Mouse (Mus musculus) small intestine, adult 2 months (tissue): ENCODE measurements around the gene Sema6d. TPM values are rescaled to one million over a fixed set of nuclear protein-coding genes. Genes with fewer than 3 reads are reported as not detected.

Source experiments
- H3K27ac ChIP-seq: fragments of 200-500 bp; 2 replicates; pipeline ENCODE4 v1.5.1; 2012; ENCODE audit warnings: low read depth, low read length, control low read depth, inconsistent platforms; ENCODE audit not compliant: insufficient read depth
- H3K27me3 ChIP-seq: fragments of 200-500 bp; 2 replicates; pipeline ENCODE4 v1.6.1; 2012; ENCODE audit warnings: mild to moderate bottlenecking, moderate library complexity, low read length, inconsistent platforms; ENCODE audit not compliant: control insufficient read depth, insufficient read depth
- H3K36me3 ChIP-seq: fragments of 200-500 bp; 2 replicates; pipeline ENCODE4 v1.6.1; 2012; ENCODE audit warnings: mild to moderate bottlenecking, low read length, control low read depth, inconsistent platforms; ENCODE audit not compliant: control insufficient read depth, insufficient read depth
- H3K4me1 ChIP-seq: fragments of 200-500 bp; 2 replicates; pipeline ENCODE4 v1.6.1; 2012; ENCODE audit warnings: low read length, inconsistent platforms, mixed read lengths; ENCODE audit not compliant: control insufficient read depth, insufficient read depth, insufficient read length
- H3K4me3 ChIP-seq: fragments of 200-500 bp; 2 replicates; pipeline ENCODE4 v1.5.1; 2012; ENCODE audit warnings: low read depth, mild to moderate bottlenecking, control low read depth, inconsistent platforms, low read length, moderate library complexity
- CTCF ChIP-seq: fragments of 200-500 bp; IDR thresholded peaks from 2 replicates; pipeline ENCODE4 v1.5.1; 2012; ENCODE audit warnings: low read depth, mild to moderate bottlenecking, control low read depth, inconsistent platforms, low read length, moderate library complexity, mixed read lengths; ENCODE audit not compliant: insufficient replicate concordance, insufficient read length; ENCODE audit errors: extremely low read depth
- POLR2A ChIP-seq: fragments of 200-500 bp; IDR thresholded peaks from 2 replicates; pipeline ENCODE4 v1.6.1; 2012; ENCODE audit warnings: low read depth, mild to moderate bottlenecking, control low read depth, inconsistent platforms, low read length, moderate library complexity
- WGBS: fragments of 180-500 bp; shearing (Covaris S2); methylation state at CpG from one replicate; pipeline ENCODE4 v1.1.7; 2018; 5-methylcytosine and 5-hydroxymethylcytosine counted together
- polyA plus RNA-seq: library from polyadenylated mRNA; depleted of rRNA; stranded (reverse); fragments of >200 nt; gene quantifications from 2 replicates; pipeline ENCODE4 v1.2.3, GENCODE M21; 2012

The Sema6d gene
- polyA plus RNA-seq, 1 experiment: 9.5 TPM

DNA sequence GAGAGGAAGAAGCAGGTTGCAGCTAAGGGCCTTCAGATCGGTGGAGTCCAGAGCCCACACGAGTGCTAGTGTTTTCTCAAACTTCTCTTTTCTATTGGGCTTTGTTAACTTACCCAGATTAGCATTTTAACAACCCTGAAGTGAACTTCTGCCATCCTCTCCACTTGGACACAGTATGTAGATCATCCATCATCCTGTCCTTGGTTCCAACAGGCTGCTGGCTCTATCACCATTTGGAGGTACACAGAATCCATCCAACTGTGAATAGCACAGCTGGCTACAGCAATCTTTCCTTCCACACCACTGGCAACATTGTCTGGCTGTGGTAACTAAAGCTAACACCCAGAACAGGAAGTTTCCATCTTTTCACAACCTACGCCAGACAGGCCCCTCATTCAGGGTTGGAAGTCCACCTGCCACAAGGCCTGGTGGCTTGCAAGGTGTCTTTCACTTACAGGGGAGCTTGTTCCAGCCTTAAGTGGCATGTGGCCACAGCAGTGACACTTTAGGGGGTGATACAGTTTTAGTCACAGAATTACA lies 524.0 kb downstream of the Sema6d start:
- Histone ChIP-seq H3K4me3 (no peak overlapping the region), H3K27me3 (no peaks in the 10 kb centered on the region), H3K36me3 (no peaks in the 10 kb centered on the region), H3K27ac (no peak overlapping the region), H3K4me1 (peaks cover 16% of the 10 kb centered on the region; the same call in 1 of the 2 replicates)
- TF ChIP-seq CTCF (no peak), POLR2A (no peak)
- WGBS: 63% methylated on average over 3 of the region's 3 CpGs

DNA sequence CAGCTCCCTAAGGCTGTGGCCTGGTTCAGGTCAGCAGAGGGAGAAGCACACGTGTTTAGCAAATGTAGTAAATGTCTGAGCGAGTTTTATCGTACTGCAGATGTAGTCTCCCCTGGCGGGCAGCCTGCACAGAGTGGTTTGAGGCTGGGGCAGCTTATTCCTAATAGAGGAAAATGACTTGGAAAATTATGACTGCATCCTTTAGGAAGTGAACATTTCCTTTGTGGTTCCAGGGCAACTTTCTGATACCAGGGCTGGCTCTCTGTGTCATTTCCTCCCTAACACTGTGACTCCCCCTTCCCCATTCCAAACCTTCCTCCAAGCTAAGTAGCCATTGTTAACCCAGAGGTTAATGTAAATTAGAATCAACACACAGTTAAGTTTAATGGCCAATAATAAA lies 527.0 kb downstream of the Sema6d start:
- WGBS: 78% methylated on average over 4 of the region's 4 CpGs
- no peak overlapping the region for H3K4me3 ChIP-seq
- H3K36me3 ChIP-seq: no peaks in the 10 kb centered on the region
- no peaks in the 10 kb centered on the region for H3K27me3 ChIP-seq
- H3K27ac ChIP-seq: no peak overlapping the region
- peaks cover 28% of the 10 kb centered on the region; the same call in 1 of the 2 replicates for H3K4me1 ChIP-seq
- no peak for TF ChIP-seq POLR2A
- no peak for TF ChIP-seq CTCF

GRCm38 (mm10) chr2:124617440-124617839 lies 527.7 kb downstream of the Sema6d start:
- H3K4me3 ChIP-seq: no peak overlapping the region
- TF ChIP-seq POLR2A: no peak
- TF ChIP-seq CTCF: no peak
- H3K4me1 ChIP-seq: peaks cover 31% of the 10 kb centered on the region; the same call in 1 of the 2 replicates
- H3K27me3 ChIP-seq: no peaks in the 10 kb centered on the region
- H3K36me3 ChIP-seq: no peaks in the 10 kb centered on the region
- no peak overlapping the region for H3K27ac ChIP-seq
- 60% methylated on average over 9 of the region's 9 CpGs for WGBS

DNA sequence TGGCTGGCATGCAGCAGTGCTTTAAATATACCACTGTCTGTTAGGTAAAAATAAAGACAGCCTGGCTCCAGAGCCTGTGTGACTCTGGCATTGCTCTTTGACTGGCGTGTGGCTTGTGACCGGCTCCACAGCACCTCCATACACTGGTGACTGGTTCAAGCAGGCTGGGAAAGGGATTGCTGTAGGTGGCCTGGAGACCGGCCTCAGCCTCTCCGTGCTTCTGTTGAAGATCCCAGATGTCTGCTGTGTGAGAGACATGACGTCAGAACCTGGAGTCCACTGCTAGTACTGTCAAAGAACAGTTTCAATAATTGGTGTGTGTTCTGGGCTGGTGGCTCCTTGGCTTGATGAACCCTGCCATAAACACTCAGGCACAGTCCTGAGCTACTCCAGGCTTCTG lies 528.3 kb downstream of the Sema6d start:
- 27% methylated on average over 5 of the region's 5 CpGs for WGBS
- H3K4me1 ChIP-seq: peaks cover 31% of the 10 kb centered on the region; the same call in 1 of the 2 replicates
- H3K27me3 ChIP-seq: no peaks in the 10 kb centered on the region
- peak overlapping the region; percentile 72 for H3K27ac ChIP-seq
- TF ChIP-seq CTCF (no peak), POLR2A (no peak)
- H3K36me3 ChIP-seq: no peaks in the 10 kb centered on the region
- no peak overlapping the region for H3K4me3 ChIP-seq

DNA sequence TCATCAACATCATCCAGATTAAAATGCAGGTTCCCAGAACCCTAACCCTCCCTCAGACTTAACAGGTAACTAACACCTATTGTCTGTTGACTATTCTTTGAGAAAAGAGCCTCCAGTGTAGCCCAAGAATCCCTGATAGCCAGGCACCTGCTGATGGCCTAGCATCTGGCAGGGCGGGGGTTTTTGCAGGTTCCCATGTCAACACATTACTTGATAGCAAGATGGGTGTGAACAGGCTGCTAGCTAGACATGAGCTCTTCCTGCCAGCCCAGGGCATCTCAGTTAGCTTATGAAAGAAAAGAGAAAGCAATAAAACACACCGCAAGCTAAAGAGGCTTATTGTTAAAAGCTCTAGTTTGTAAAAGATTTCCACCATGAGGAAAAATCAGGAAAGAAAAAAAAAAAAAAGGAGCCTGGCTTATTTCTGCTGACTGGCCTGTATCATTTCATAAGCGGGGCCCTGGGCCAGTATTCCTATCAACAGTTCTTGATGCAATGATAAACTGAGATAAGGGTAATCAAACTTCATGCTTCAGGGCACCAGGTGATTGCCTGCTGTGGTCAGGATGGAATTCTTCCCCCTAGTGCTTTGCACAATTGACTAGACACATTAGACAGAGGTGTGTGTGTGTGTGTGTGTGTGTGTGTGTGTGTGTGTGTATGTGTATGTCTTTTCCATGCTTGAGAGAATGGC lies 528.9 kb downstream of the Sema6d start:
- Histone ChIP-seq H3K27ac (peak overlapping the region; percentile 72), H3K4me1 (peaks cover 37% of the 10 kb centered on the region; the same call in 1 of the 2 replicates), H3K36me3 (no peaks in the 10 kb centered on the region), H3K27me3 (no peaks in the 10 kb centered on the region), H3K4me3 (no peak overlapping the region)
- TF ChIP-seq POLR2A (no peak), CTCF (no peak)
- 21% methylated on average over 3 of the region's 3 CpGs for WGBS

GRCm38 (mm10) chr2:124620470-124620869 lies 530.7 kb downstream of the Sema6d start:
- Histone ChIP-seq H3K27ac (no peak overlapping the region), H3K4me1 (peaks cover 37% of the 10 kb centered on the region; the same call in 1 of the 2 replicates), H3K4me3 (no peak overlapping the region), H3K27me3 (no peaks in the 10 kb centered on the region), H3K36me3 (no peaks in the 10 kb centered on the region)
- WGBS: 80% methylated on average over 6 of the region's 6 CpGs
- TF ChIP-seq CTCF (no peak), POLR2A (no peak)

GRCm38 (mm10) chr2:124621972-124622621 lies 532.3 kb downstream of the Sema6d start:
- WGBS: 49% methylated on average over 6 of the region's 6 CpGs
- Histone ChIP-seq H3K27ac (peak overlapping the region; percentile 3; the same call in 1 of the 2 replicates), H3K4me1 (peaks cover 45% of the 10 kb centered on the region; the same call in 1 of the 2 replicates), H3K36me3 (no peaks in the 10 kb centered on the region), H3K27me3 (no peaks in the 10 kb centered on the region), H3K4me3 (no peak overlapping the region)
- TF ChIP-seq CTCF (no peak), POLR2A (no peak)
